Mouse (Mus musculus) cerebellum, postnatal 25 days (tissue): ENCODE data around the gene Man2a1.

Source experiments
- DNase-seq, 2 experiments: peaks; one replicate each; pipeline ENCODE4 v3.0.0; 2021; ENCODE audit warnings: mixed read lengths in 2 of 2

Gene Man2a1

GRCm38 (mm10) chr17:64603534-64603933, 3.0 kb downstream of the Man2a1 start:
- no peak for DNase-seq

GRCm38 (mm10) chr17:64604163-64604562, 3.6 kb downstream of the Man2a1 start:
- no peak for DNase-seq

DNA sequence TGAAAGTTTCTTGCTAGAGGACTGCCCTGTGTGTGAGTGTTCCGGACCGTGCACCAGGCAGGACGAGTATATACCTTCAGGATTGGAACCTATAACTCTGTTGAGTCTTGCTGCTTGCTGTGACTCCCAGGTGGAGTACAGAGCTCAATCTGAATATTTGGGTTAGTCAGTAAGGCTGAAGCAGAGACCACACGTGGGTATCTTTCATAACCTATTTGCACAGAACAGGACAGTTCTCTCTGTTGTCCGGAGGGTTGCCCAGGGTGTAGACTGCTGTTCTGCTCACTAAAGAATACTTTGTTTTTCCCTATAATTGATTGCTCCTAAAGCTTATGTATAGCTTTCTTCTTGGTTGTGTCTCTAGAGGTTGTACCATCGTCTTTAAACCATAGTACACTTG, 7.7 kb downstream of the Man2a1 start:
- no peak for DNase-seq

- no peak for DNase-seq
These were observed 8.5 kb downstream of the Man2a1 start for GRCm38 (mm10) chr17:64608923-64609598.

GRCm38 (mm10) chr17:64609741-64610140, 9.2 kb downstream of the Man2a1 start:
- DNase-seq = no peak

DNA sequence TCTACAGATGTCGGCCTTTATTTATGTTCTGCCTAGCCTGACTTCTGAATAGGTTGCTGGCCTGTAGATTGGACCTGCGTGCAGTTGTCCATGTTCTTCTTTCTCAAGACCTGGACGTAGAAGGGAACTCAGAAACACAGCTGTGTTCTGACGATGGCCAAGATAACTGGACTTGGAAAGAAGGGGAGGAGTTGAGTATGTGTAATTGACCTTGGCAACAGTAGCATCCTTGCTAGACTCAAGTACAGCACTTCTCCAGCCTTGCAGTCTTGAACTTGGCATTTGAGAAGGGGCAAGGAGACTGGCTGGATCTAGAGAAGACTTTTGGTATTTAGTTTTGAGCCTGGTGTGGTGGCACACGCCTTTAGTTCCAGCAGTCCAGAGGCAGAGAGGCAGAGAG, 10.9 kb downstream of the Man2a1 start:
- DNase-seq = no peak

- DNase-seq = no peak
These were observed 11.8 kb downstream of the Man2a1 start for GRCm38 (mm10) chr17:64612135-64612885.

- no peak for DNase-seq
These were observed 12.4 kb downstream of the Man2a1 start for GRCm38 (mm10) chr17:64612930-64613329.

- DNase-seq = no peak
These were observed 12.8 kb downstream of the Man2a1 start for GRCm38 (mm10) chr17:64613351-64613750.

DNA sequence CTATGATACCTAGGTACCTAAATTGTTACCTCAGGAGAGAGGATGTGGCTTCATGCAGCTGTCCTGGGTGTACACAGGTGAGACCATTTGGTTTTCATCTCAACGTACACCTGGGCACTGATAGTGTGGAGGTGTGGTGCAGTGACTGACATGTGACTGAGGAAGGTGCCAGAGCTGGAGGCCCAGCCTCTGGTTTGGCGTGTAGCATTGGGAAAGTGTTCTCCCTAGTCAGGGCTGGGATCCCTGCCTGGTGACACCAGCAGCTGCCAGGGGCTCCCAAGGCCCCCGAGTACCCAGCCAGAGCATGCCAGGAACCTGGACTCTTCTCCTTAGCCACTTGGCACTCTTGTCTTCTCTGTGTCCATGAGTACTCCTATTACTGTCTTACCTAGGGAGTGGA, 14.3 kb downstream of the Man2a1 start:
- no peak for DNase-seq

GRCm38 (mm10) chr17:64615420-64615819, 14.9 kb downstream of the Man2a1 start:
- DNase-seq = no peak

DNA sequence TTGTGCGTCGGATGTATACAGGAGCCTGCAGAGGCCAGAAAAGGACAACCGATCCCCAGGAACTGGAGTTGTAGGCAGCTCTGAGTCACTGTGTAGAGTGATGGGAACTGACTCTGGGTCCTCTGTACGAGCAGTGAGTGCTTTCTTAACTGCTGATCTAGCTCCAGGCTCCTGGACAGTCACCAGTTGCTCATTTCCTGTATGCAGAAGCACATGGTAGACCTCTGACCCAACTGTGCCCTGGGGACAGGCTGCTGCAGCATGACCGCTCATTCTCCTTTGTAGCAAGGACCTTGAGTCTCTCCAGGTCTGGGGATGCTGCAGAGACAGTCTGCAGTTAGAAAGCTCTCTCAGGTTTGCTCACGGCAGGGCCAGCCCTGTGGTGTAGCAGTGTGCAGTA, 15.7 kb downstream of the Man2a1 start:
- no peak for DNase-seq

DNA sequence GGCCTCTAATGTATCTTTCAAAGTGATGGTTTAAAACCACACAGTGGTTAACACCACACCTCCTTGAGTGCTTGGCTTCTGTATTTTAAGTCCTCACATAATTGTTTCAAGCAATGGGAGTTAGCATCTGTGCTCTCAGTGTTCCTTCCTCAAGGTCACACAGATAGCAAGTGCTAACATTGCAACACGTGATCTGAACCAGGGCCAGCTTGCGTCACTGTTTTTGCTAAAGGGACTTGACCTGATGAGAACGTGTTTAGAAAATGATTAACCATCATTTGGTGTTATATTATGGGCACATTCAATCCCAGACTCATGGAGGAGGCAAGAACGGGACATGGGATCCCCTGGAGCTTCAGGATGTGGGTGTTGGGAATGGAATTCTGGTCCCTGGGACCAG, 17.3 kb downstream of the Man2a1 start:
- no peak for DNase-seq

- DNase-seq = no peak
These were observed 18.5 kb downstream of the Man2a1 start for GRCm38 (mm10) chr17:64618996-64619395.

- DNase-seq = peak; percentile 27 to 38
These were observed 19.6 kb downstream of the Man2a1 start for GRCm38 (mm10) chr17:64620135-64620534.

DNA sequence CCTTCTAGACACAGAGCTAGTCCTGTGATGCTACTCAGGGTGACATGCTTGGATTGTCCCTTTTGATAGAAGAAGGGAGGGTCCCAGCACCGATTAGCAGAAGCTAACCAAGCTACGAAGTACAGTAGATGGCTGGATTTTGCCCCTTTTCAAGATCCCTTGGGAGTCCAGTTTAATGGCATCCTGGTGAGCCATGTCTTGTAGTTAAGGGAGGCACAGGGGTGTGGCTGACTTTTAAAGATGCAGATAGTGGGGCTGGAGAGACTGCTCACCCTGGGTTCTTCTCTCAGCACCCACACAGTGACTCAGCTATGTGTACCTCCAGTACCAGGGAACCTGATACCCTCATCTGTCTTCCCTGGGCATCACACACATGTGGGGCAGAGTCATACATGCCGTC, 20.1 kb downstream of the Man2a1 start:
- no peak for DNase-seq

DNA sequence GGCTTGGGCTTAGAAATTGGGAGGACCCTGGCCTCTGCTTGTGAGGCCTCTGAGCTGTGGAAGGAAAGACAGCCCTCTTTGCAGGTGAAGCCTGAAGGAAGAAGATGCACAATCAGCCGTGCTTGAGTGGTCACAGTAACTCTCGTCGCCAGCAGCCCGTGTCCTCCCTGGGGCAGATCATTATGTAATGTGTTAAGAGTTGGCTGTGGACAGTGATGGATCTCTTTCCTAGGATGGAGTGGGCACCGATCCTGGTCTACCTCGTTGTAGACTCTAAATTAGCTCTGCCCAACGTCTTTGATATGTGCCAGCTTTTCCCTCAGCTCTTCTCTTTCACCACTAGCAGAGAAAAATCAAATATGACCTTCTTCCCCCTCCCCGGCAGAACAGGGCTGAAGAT, 20.7 kb downstream of the Man2a1 start:
- DNase-seq = peak; percentile 52 to 55

DNA sequence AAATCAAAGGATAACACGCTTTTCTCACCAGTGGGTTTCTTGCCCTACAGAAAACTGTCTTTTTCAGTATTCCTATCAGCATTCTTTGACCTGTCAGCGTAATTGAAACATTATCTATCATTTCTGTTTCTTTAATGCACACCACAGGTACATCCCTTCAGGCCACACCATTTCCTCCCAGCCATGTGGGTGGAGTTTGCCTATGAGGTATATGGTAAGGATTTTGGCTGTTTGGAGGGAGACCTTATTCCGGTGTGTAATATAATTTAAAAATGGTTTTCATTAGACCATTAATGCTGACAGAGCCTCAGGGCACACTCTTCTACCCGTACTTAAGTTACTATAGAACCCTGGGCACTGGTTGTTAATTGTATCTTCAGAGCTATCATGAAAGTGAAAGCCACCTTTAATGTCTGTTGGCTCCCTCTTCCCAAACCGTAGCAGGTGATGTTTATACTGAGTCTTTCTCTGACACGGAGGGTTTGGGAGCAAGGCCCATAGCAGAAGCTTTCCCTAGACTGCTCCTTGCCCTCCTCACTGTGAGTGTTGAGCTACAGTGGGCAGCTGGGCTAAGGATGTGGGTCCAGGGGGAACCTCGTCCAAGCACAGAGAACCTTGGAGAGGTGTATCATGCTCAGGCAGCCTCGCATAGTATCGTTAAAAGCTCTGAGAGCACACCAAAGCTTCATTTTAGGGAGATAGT, 21.3 kb downstream of the Man2a1 start:
- no peak for DNase-seq

GRCm38 (mm10) chr17:64622352-64622886, 21.9 kb downstream of the Man2a1 start:
- DNase-seq = no peak

GRCm38 (mm10) chr17:64624439-64624838, 23.9 kb downstream of the Man2a1 start:
- DNase-seq = no peak

DNA sequence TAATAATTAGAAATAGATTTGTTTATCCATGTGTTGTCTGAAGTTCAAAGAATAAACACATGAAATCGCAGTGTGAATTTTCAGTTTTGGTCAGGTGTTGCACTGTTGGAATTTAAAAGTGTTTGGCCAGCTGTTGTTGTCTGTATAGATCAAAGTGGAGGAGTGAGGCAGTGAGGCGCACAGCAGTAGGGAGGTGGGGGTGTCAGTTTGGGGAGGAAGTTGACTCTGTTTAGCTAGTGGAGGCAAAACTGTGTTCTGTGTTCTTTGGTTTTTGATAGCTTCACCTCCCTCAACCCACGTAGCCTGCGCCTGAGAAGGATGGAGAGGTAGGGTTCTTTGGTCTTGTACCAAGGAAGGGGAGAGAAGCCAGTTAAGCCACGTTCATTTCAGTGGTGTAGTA, 28.3 kb downstream of the Man2a1 start:
- no peak for DNase-seq

DNA sequence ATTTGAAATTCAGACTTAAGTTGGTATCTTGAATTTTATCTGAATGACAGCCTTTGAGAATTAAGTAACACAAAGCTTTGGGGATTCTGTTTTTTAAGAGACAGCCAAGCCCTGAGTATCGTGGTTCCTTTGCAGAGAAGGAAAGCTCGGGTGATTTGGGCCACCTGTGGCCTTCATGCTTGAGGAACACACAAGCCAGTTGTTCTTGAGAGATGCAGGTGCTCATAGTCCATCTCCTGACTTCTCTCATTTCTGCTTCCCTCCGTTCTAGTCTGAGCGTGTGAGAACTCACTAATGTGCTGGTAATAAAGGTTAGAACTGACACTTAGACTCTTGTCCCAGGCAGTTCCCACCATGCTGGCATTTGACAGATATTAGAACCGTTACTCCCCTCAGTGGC, 28.9 kb downstream of the Man2a1 start:
- DNase-seq = no peak

GRCm38 (mm10) chr17:64630506-64630905, 30.0 kb downstream of the Man2a1 start:
- no peak for DNase-seq
